Mouse (Mus musculus): ENCODE data around the gene Lin28a.
"Not testable (repeated sequence)": the region's sequence is repeated elsewhere in the genome, so short reads cannot be mapped to it uniquely, and the experiment has no call there.

Gene Lin28a

GRCm38 (mm10) chr4:134018038-134018778 is 433 bp downstream of the Lin28a start:
- DNase-seq (ENCODE audit: low spot score), result no peak

GRCm38 (mm10) chr4:134017201-134017865 is 1.3 kb downstream of the Lin28a start:
- DNase-seq (ENCODE audit: low spot score), result no peak

GRCm38 (mm10) chr4:134016767-134017166 is 1.9 kb downstream of the Lin28a start:
- no peak for DNase-seq (ENCODE audit: low spot score)

- DNase-seq (ENCODE audit: low spot score), result no peak
These were observed 2.4 kb downstream of the Lin28a start for GRCm38 (mm10) chr4:134016208-134016607.

- no peak for DNase-seq (ENCODE audit: low spot score)
These were observed 5.6 kb downstream of the Lin28a start for GRCm38 (mm10) chr4:134012858-134013528.

- DNase-seq (ENCODE audit: low spot score), result no peak
These were observed 6.9 kb downstream of the Lin28a start for GRCm38 (mm10) chr4:134011450-134012414.

- DNase-seq (ENCODE audit: low spot score), result no peak
These were observed 8.9 kb downstream of the Lin28a start for GRCm38 (mm10) chr4:134009709-134010108.

- no peak for DNase-seq (ENCODE audit: low spot score)
These were observed 11.8 kb downstream of the Lin28a start for GRCm38 (mm10) chr4:134006845-134007244.

GRCm38 (mm10) chr4:134005581-134006358 is 12.9 kb downstream of the Lin28a start:
- no peak for DNase-seq (ENCODE audit: low spot score)

GRCm38 (mm10) chr4:134002903-134003302 is 15.7 kb downstream of the Lin28a start:
- no peak for DNase-seq (ENCODE audit: low spot score)

- no peak for DNase-seq (ENCODE audit: low spot score)
These were observed 16.4 kb downstream of the Lin28a start for GRCm38 (mm10) chr4:134002246-134002645.

- DNase-seq (ENCODE audit: low spot score), result no peak
These were observed 16.9 kb downstream of the Lin28a start for GRCm38 (mm10) chr4:134001710-134002109.

GRCm38 (mm10) chr4:134000466-134001438 is 17.9 kb downstream of the Lin28a start, which contains the start of gene Dhdds:
Gene Dhdds (minus strand): TSS chr4:134000918.
- DNase-seq (ENCODE audit: low spot score), result peak; percentile 82

GRCm38 (mm10) chr4:133994697-133995096 is 23.9 kb downstream of the Lin28a start:
- DNase-seq (ENCODE audit: low spot score), result no peak

GRCm38 (mm10) chr4:133991087-133991660 is 27.5 kb downstream of the Lin28a start:
- DNase-seq (ENCODE audit: low spot score), result no peak

GRCm38 (mm10) chr4:133990035-133990434 is 28.6 kb downstream of the Lin28a start:
- no peak for DNase-seq (ENCODE audit: low spot score)

- not testable (repeated sequence) for DNase-seq (ENCODE audit: low spot score)
These were observed 30.4 kb downstream of the Lin28a start for GRCm38 (mm10) chr4:133988289-133988688.

GRCm38 (mm10) chr4:133982936-133983335 is 35.7 kb downstream of the Lin28a start:
- DNase-seq (ENCODE audit: low spot score), result no peak

- no peak for DNase-seq (ENCODE audit: low spot score)
These were observed 38.1 kb downstream of the Lin28a start for GRCm38 (mm10) chr4:133980496-133980895.
